In genomic region chr6:117253036-117253435, GRCm38 (mm10) we compare ENCODE assay signal across 15 mouse cellular contexts.
"Had no signal": no experiment of that assay in that cellular context is flagged by ENCODE, and none has a peak within 500 bp of the region (broad histone marks: within the 10 kb centered on the region; RNA-seq: fewer than 3 reads in every experiment).

No protein-coding gene starts in this region.

- H3K27me3 ChIP-seq: neural tube, embryonic 13.5 days; neural tube, embryonic 15.5 days had no signal

- H3K4me3 ChIP-seq: midbrain, embryonic 10.5 days; myocyte; neural tube, embryonic 13.5 days; neural tube, embryonic 15.5 days had no signal

- H3K36me3 ChIP-seq: midbrain, embryonic 10.5 days; neural tube, embryonic 13.5 days; neural tube, embryonic 15.5 days had no signal

- H3K9me3 ChIP-seq: midbrain, embryonic 10.5 days; neural tube, embryonic 13.5 days; neural tube, embryonic 15.5 days had no signal

- H3K27ac ChIP-seq: midbrain, embryonic 10.5 days; neural tube, embryonic 13.5 days; neural tube, embryonic 15.5 days had no signal

- DNase-seq: lung, adult 18-20 months; lung, embryonic 14.5 days; lung, postnatal 10 days; lung, postnatal 4 days; right cerebral cortex, adult 18-20 months; right cerebral cortex, postnatal 25 days; right cerebral cortex, postnatal 4 days; spleen, adult 18-20 months; thymus, adult 18-20 months; thymus, postnatal 14 days; thymus, postnatal 36 days had no signal

- H3K9ac ChIP-seq: lung, embryonic 14.5 days; neural tube, embryonic 13.5 days; neural tube, embryonic 15.5 days had no signal

- H3K4me2 ChIP-seq: lung, embryonic 14.5 days; neural tube, embryonic 13.5 days; neural tube, embryonic 15.5 days had no signal
